Mouse (Mus musculus) MEL (cell line): ENCODE data around the gene Srgap1. TPM values are rescaled to one million over a fixed set of nuclear protein-coding genes. Genes with fewer than 3 reads are reported as not detected.

Experiments used
- DNase-seq: peaks from one replicate; pipeline ENCODE4 v3.0.0; 2011; ENCODE audit warnings: low read depth, low spot score
- H3K27ac ChIP-seq: 2 replicates; pipeline ENCODE4 v1.5.1; 2012; ENCODE audit warnings: low read depth, mild to moderate bottlenecking, control low read depth, low read length, moderate library complexity; ENCODE audit not compliant: control insufficient read depth
- H3K27me3 ChIP-seq, 2 experiments: fragments of 150-350 bp in 1 of 2; sonication (generic) in 1 of 2; 2 replicates each; pipeline ENCODE4 v1.6.1; 2012; ENCODE audit warnings: low read length in 2 of 2, mild to moderate bottlenecking in 2 of 2, improper control_type of control experiment in 1 of 2, moderate library complexity in 1 of 2; ENCODE audit not compliant: insufficient read depth in 2 of 2, control insufficient read depth in 1 of 2
- H3K36me3 ChIP-seq, 2 experiments: 2 replicates each; pipeline ENCODE4 v1.6.1; 2012 to 2014; ENCODE audit warnings: low read length in 2 of 2, improper control_type of control experiment in 1 of 2, inconsistent platforms in 1 of 2, mild to moderate bottlenecking in 1 of 2; ENCODE audit not compliant: insufficient read depth in 2 of 2, control insufficient read depth in 1 of 2
- H3K4me1 ChIP-seq, 2 experiments: fragments of 150-350 bp in 1 of 2; sonication (generic) in 1 of 2; 2 replicates each; pipeline ENCODE4 v1.6.1; 2012; ENCODE audit warnings: low read length in 2 of 2, improper control_type of control experiment in 1 of 2, mild to moderate bottlenecking in 1 of 2; ENCODE audit not compliant: insufficient read depth in 2 of 2, control insufficient read depth in 1 of 2
- H3K4me3 ChIP-seq, 2 experiments: fragments of 150-350 bp in 1 of 2; sonication (generic) in 1 of 2; 2 replicates each; pipeline ENCODE4 v1.5.1; 2012; ENCODE audit warnings: low read depth in 2 of 2, low read length in 2 of 2, mild to moderate bottlenecking in 2 of 2, moderate library complexity in 2 of 2, control low read depth in 1 of 2, improper control_type of control experiment in 1 of 2; ENCODE audit not compliant: control insufficient read depth in 1 of 2, insufficient read depth in 1 of 2
- H3K79me2 ChIP-seq: 2 replicates; pipeline ENCODE4 v1.6.1; 2012; ENCODE audit warnings: mild to moderate bottlenecking, low read length, moderate library complexity; ENCODE audit not compliant: control insufficient read depth, poor library complexity, insufficient read depth
- H3K9ac ChIP-seq: 2 replicates; pipeline ENCODE4 v1.6.1; 2012; ENCODE audit warnings: low read depth, mild to moderate bottlenecking, control low read depth, low read length, moderate library complexity; ENCODE audit not compliant: control insufficient read depth, poor library complexity, severe bottlenecking
- H3K9me3 ChIP-seq: fragments of 150-350 bp; sonication (generic); replicated peaks from 2 replicates; pipeline ENCODE4 v1.6.1; 2012; ENCODE audit warnings: mild to moderate bottlenecking, low read length, improper control_type of control experiment, moderate library complexity; ENCODE audit not compliant: insufficient read depth
- BHLHE40 ChIP-seq: IDR thresholded peaks from 2 replicates; pipeline ENCODE4 v1.6.1; 2012; ENCODE audit warnings: low read depth, mild to moderate bottlenecking, inconsistent platforms, low read length, improper control_type of control experiment, borderline replicate concordance
- CHD1 ChIP-seq: IDR thresholded peaks from 2 replicates; pipeline ENCODE4 v1.6.1; 2012; ENCODE audit warnings: low read depth, mild to moderate bottlenecking, inconsistent platforms, low read length, improper control_type of control experiment
- ELF1 ChIP-seq: IDR thresholded peaks from 2 replicates; pipeline ENCODE4 v1.6.1; 2014; ENCODE audit warnings: low read depth, mild to moderate bottlenecking, inconsistent platforms, low read length, improper control_type of control experiment, moderate library complexity
- GABPA ChIP-seq: IDR thresholded peaks from 2 replicates; pipeline ENCODE4 v1.6.1; 2012; ENCODE audit warnings: low read depth, mild to moderate bottlenecking, inconsistent platforms, low read length, improper control_type of control experiment, moderate library complexity
- GATA1 ChIP-seq: IDR thresholded peaks from 2 replicates; pipeline ENCODE4 v1.6.1; 2011; ENCODE audit warnings: low read depth, low read length, improper control_type of control experiment
- MAFK ChIP-seq: IDR thresholded peaks from 2 replicates; pipeline ENCODE4 v1.6.1; 2011; ENCODE audit warnings: low read depth, mild to moderate bottlenecking, low read length, improper control_type of control experiment, borderline replicate concordance
- MAX ChIP-seq: IDR thresholded peaks from 2 replicates; pipeline ENCODE4 v1.6.1; 2011; ENCODE audit warnings: low read length, improper control_type of control experiment
- MAZ ChIP-seq: IDR thresholded peaks from 2 replicates; pipeline ENCODE4 v1.6.1; 2012; ENCODE audit warnings: low read depth, mild to moderate bottlenecking, inconsistent platforms, low read length, improper control_type of control experiment
- MEF2A ChIP-seq: IDR thresholded peaks from 2 replicates; pipeline ENCODE4 v1.6.1; 2014; ENCODE audit warnings: low read depth, mild to moderate bottlenecking, inconsistent platforms, low read length, improper control_type of control experiment; ENCODE audit not compliant: poor library complexity, insufficient replicate concordance, severe bottlenecking; ENCODE audit errors: extremely low read depth
- MXI1 ChIP-seq: IDR thresholded peaks from 2 replicates; pipeline ENCODE4 v1.6.1; 2011; ENCODE audit warnings: mild to moderate bottlenecking, low read depth, low read length, improper control_type of control experiment
- NELFE ChIP-seq: IDR thresholded peaks from 2 replicates; pipeline ENCODE4 v1.6.1; 2011; ENCODE audit warnings: low read depth, low read length, improper control_type of control experiment
- POLR2A ChIP-seq, 2 experiments: IDR thresholded peaks; 2 replicates each; pipeline ENCODE4 v1.6.1; 2011 to 2012; ENCODE audit warnings: low read length in 2 of 2, mild to moderate bottlenecking in 2 of 2, control low read depth in 1 of 2, improper control_type of control experiment in 1 of 2, low read depth in 1 of 2, moderate library complexity in 1 of 2; ENCODE audit not compliant: control insufficient read depth in 1 of 2, insufficient read depth in 1 of 2, poor library complexity in 1 of 2
- POLR2AphosphoS2 ChIP-seq: IDR thresholded peaks from 2 replicates; pipeline ENCODE4 v1.6.1; 2011; ENCODE audit warnings: low read length, improper control_type of control experiment
- TAL1 ChIP-seq: IDR thresholded peaks from 2 replicates; pipeline ENCODE4 v1.6.1; 2012; ENCODE audit warnings: mild to moderate bottlenecking, inconsistent platforms, low read length, moderate library complexity, mixed read lengths
- TBP ChIP-seq: IDR thresholded peaks from 2 replicates; pipeline ENCODE4 v1.8.0; 2011; ENCODE audit warnings: low read depth, low read length, improper control_type of control experiment
- UBTF ChIP-seq: IDR thresholded peaks from 2 replicates; pipeline ENCODE4 v1.6.1; 2012; ENCODE audit warnings: low read depth, mild to moderate bottlenecking, inconsistent platforms, low read length, improper control_type of control experiment, moderate library complexity, borderline replicate concordance; ENCODE audit not compliant: insufficient read depth
- USF1 ChIP-seq: IDR thresholded peaks from 2 replicates; pipeline ENCODE4 v1.6.1; 2014; ENCODE audit warnings: low read depth, mild to moderate bottlenecking, inconsistent platforms, low read length, improper control_type of control experiment, moderate library complexity
- ZC3H11A ChIP-seq: IDR thresholded peaks from 2 replicates; pipeline ENCODE4 v1.6.1; 2012; ENCODE audit warnings: low read depth, mild to moderate bottlenecking, inconsistent platforms, low read length, improper control_type of control experiment
- polyA plus RNA-seq, 2 experiments: library from polyadenylated mRNA; stranded (reverse) in 1 of 2; unstranded in 1 of 2; fragments of >175 nt in 1 of 2; fragments of >200 nt in 1 of 2; gene quantifications; 2 replicates each; pipeline versions ENCODE4 v1.2.1 to v1.2.4; 2012; ENCODE audit warnings: low replicate concordance in 2 of 2, low read depth in 1 of 2; ENCODE audit not compliant: insufficient read length in 2 of 2, insufficient read depth in 1 of 2, missing spikeins in 1 of 2
- total RNA-seq: library from RNA; depleted of rRNA; stranded (reverse); fragments of 300-350 nt; gene quantifications from 2 replicates; pipeline ENCODE4 v1.2.3, GENCODE M21; 2012

The Srgap1 gene
- total and polyA plus RNA-seq, 3 experiments: not detected

- TF ChIP-seq NELFE: no peak
- no peak for TF ChIP-seq MAX
- TF ChIP-seq CHD1: no peak
- TF ChIP-seq ELF1: no peak
- TF ChIP-seq MEF2A: no peak
- no peak for TF ChIP-seq MXI1
- TF ChIP-seq GABPA: no peak
- no peak for TF ChIP-seq USF1
- TF ChIP-seq POLR2AphosphoS2: no peak
- TF ChIP-seq TAL1: no peak
- no peak for TF ChIP-seq POLR2A (IDR thresholded peaks at IDR 0.05; ENCODE audit: control insufficient read depth in 1 of 2, insufficient read depth in 1 of 2, low read depth in 1 of 2, low read length in 2 of 2, poor library complexity in 1 of 2)
- TF ChIP-seq ZC3H11A: no peak
- no peak for TF ChIP-seq TBP
- no peak for TF ChIP-seq BHLHE40
- no peak for TF ChIP-seq MAFK
- no peak overlapping the region for H3K9ac ChIP-seq
- no peak overlapping the region for H3K27ac ChIP-seq
- no peak overlapping the region for H3K4me3 ChIP-seq
- H3K4me1 ChIP-seq: no peaks in the 10 kb centered on the region
- H3K9me3 ChIP-seq: no peaks in the 10 kb centered on the region
- no peaks in the 10 kb centered on the region for H3K79me2 ChIP-seq
- DNase-seq: no peak
- H3K27me3 ChIP-seq: no peaks in the 10 kb centered on the region
- no peaks in the 10 kb centered on the region for H3K36me3 ChIP-seq
These were observed 83.0 kb downstream of the Srgap1 start for GRCm38 (mm10) chr10:121964114-121964513.

DNA sequence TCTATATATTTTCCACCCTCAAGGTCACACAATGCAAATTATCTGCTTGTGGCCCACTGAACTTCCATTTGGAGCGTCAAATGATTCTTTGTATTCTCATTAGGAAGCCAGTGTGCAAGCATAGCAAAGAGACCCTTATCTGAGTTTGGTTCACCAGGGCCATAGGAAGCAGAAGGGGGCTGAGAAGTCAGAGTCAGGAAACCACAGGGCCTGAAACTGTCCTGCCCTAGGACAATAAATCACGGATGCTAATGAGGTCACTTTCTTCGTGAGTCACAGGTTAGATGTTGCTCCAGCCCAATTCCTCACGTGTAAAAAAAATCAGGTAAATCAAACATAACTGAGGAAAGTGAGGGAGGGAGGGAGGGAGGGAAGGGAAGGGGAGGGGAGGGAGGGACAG is 85.1 kb downstream of the Srgap1 start:
- TF ChIP-seq CHD1: no peak
- no peak for TF ChIP-seq GATA1
- no peak for TF ChIP-seq TBP
- Histone ChIP-seq H3K27me3 (no peaks in the 10 kb centered on the region), H3K4me3 (no peak overlapping the region), H3K79me2 (no peaks in the 10 kb centered on the region), H3K9me3 (no peaks in the 10 kb centered on the region), H3K36me3 (no peaks in the 10 kb centered on the region), H3K9ac (no peak overlapping the region), H3K4me1 (no peaks in the 10 kb centered on the region), H3K27ac (no peak overlapping the region)
- no peak for DNase-seq

DNA sequence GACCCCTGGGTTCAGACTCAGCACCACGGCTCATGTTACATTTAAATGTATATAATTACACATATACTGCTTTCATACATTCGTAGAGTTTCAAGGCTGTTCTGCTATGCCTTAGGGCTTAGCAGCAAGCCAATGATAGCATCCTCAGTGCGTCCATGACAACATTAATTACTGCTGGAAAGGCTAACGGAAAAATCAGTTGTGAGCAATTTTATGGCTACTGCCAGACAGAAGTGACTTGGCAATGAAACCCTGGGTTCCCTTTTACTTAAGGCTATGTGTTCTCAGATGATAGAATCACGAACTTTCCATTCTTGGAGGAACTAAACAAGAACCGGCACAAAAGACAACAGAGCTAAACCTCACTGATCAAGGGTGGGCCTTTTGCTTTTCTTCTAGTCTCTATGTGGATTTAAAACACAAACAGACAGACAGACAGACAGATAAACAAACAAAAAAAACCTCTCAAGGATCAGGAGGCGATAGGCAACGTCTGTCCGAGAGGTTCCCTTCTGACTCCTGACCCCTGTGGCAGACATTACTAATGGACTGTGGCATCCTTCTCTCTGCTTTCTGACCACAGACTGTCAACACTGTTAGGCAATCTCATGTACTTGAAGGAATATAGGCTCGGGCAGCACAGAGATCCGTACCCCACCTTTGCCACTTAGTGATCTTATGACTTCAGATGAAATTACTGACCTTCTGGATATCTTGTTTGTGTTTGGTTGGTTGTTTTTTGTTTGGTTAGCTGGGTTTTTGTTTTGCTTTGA is 85.8 kb downstream of the Srgap1 start:
- no peaks in the 10 kb centered on the region for H3K4me1 ChIP-seq
- H3K79me2 ChIP-seq: no peaks in the 10 kb centered on the region
- no peak overlapping the region for H3K9ac ChIP-seq
- DNase-seq: no peak
- no peaks in the 10 kb centered on the region for H3K9me3 ChIP-seq
- H3K27me3 ChIP-seq: no peaks in the 10 kb centered on the region
- TF ChIP-seq MAZ (no peak), UBTF (no peak)
- no peak overlapping the region for H3K4me3 ChIP-seq
- no peaks in the 10 kb centered on the region for H3K36me3 ChIP-seq
- H3K27ac ChIP-seq: no peak overlapping the region
